Mouse (Mus musculus): ENCODE results near the gene Olfr700. TPM values are rescaled to one million over a fixed set of nuclear protein-coding genes. Genes with fewer than 3 reads are reported as not detected.

Gene Olfr700
- not detected for polyA plus RNA-seq (2015; fragmentation: Illumina TruSeq; extraction: RNeasy Lipid Tissue Mini Kit (QIAGEN cat#74804); ENCODE audit: low read depth, low replicate concordance)

DNA sequence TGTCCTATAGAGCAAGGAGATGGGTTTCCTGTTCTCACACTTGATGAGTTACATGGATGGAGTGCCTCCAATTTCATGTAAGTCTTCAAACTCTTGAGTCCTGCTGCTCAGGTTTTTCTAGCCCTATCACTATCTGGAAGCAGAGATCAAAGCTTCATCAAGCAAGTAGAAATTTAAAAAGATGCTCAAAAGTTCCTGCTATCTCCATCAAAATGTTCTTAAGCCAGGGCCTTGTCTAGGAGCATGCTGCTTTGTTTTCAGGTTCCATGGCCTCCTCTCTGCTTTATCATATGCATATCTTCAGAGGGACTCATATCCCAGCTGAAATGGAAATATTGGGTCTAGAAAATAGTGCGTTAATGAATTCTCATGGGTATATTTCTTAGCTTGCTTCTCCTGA lies at the start of gene Olfr700:
Gene Olfr700, minus strand, starts transcription at position 101 of the 400 bp plus-strand sequence.

DNA sequence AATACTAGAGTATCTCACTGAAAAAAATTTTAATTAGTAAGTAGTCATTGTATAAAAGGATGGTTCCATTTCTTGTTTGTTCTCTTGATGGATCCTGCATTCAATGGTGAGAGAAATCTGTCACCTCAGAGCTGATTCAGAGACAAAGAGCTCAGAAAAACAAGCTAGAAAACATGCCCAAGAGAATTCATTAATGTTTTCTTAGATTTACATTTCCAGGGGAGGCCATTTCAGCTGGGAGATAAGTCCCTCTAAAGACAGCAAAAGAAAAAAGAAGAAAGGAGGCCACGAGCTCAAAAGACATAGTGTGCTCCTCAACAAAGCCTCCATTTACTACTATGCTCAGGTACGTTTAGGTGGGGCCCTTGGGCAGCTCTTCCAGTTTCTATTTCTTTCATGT lies 34.4 kb upstream of the Olfr700 start, which contains the start of gene Olfr703:
Gene Olfr703, plus strand, starts transcription at position 301 of the 400 bp plus-strand sequence.

GRCm38 (mm10) chr7:106833793-106834192 lies 25.2 kb upstream of the Olfr700 start, which contains the start of gene Olfr702:
Gene Olfr702 (minus strand): TSS chr7:106833893.

GRCm38 (mm10) chr7:106813829-106814228 lies 5.2 kb upstream of the Olfr700 start, which contains the start of gene Olfr701:
Gene Olfr701 (plus strand): TSS chr7:106814129.

GRCm38 (mm10) chr7:106793098-106793497 lies 15.5 kb downstream of the Olfr700 start, which contains the start of gene Olfr699:
Gene Olfr699 (minus strand): TSS chr7:106793198.

Other genes with a start within 250 kb of the Olfr700 start
- not detected for gene Olfr693, start 128.2 kb downstream of the Olfr700 start, polyA plus RNA-seq (2015; fragmentation: Illumina TruSeq; extraction: RNeasy Lipid Tissue Mini Kit (QIAGEN cat#74804); ENCODE audit: low read depth, low replicate concordance)
- not detected for gene Olfr694, start 117.0 kb downstream of the Olfr700 start, polyA plus RNA-seq (2015; fragmentation: Illumina TruSeq; extraction: RNeasy Lipid Tissue Mini Kit (QIAGEN cat#74804); ENCODE audit: low read depth, low replicate concordance)
- gene Olfr695, start 92.4 kb downstream of the Olfr700 start, polyA plus RNA-seq (2015; fragmentation: Illumina TruSeq; extraction: RNeasy Lipid Tissue Mini Kit (QIAGEN cat#74804); ENCODE audit: low read depth, low replicate concordance) = not detected
- gene Olfr697, start 66.4 kb downstream of the Olfr700 start, polyA plus RNA-seq (2015; fragmentation: Illumina TruSeq; extraction: RNeasy Lipid Tissue Mini Kit (QIAGEN cat#74804); ENCODE audit: low read depth, low replicate concordance) = not detected
- not detected for gene Olfr698, start 53.4 kb downstream of the Olfr700 start, polyA plus RNA-seq (2015; fragmentation: Illumina TruSeq; extraction: RNeasy Lipid Tissue Mini Kit (QIAGEN cat#74804); ENCODE audit: low read depth, low replicate concordance)
- gene Olfr699, start 15.6 kb downstream of the Olfr700 start, polyA plus RNA-seq (2015; fragmentation: Illumina TruSeq; extraction: RNeasy Lipid Tissue Mini Kit (QIAGEN cat#74804); ENCODE audit: low read depth, low replicate concordance) = not detected
- not detected for gene Olfr701, start 5.3 kb upstream of the Olfr700 start, polyA plus RNA-seq (2015; fragmentation: Illumina TruSeq; extraction: RNeasy Lipid Tissue Mini Kit (QIAGEN cat#74804); ENCODE audit: low read depth, low replicate concordance)
- not detected for gene Olfr702, start 25.1 kb upstream of the Olfr700 start, polyA plus RNA-seq (2015; fragmentation: Illumina TruSeq; extraction: RNeasy Lipid Tissue Mini Kit (QIAGEN cat#74804); ENCODE audit: low read depth, low replicate concordance)
- not detected for gene Olfr703, start 34.5 kb upstream of the Olfr700 start, polyA plus RNA-seq (2015; fragmentation: Illumina TruSeq; extraction: RNeasy Lipid Tissue Mini Kit (QIAGEN cat#74804); ENCODE audit: low read depth, low replicate concordance)
- gene Olfr704, start 54.4 kb upstream of the Olfr700 start, polyA plus RNA-seq (2015; fragmentation: Illumina TruSeq; extraction: RNeasy Lipid Tissue Mini Kit (QIAGEN cat#74804); ENCODE audit: low read depth, low replicate concordance) = not detected
- not detected for gene Olfr705, start 68.1 kb upstream of the Olfr700 start, polyA plus RNA-seq (2015; fragmentation: Illumina TruSeq; extraction: RNeasy Lipid Tissue Mini Kit (QIAGEN cat#74804); ENCODE audit: low read depth, low replicate concordance)
- not detected for gene Olfr706, start 79.3 kb upstream of the Olfr700 start, polyA plus RNA-seq (2015; fragmentation: Illumina TruSeq; extraction: RNeasy Lipid Tissue Mini Kit (QIAGEN cat#74804); ENCODE audit: low read depth, low replicate concordance)
- not detected for gene Olfr707, start 92.4 kb upstream of the Olfr700 start, polyA plus RNA-seq (2015; fragmentation: Illumina TruSeq; extraction: RNeasy Lipid Tissue Mini Kit (QIAGEN cat#74804); ENCODE audit: low read depth, low replicate concordance)
- not detected for gene Olfr1532-ps1, start 99.2 kb upstream of the Olfr700 start, polyA plus RNA-seq (2015; fragmentation: Illumina TruSeq; extraction: RNeasy Lipid Tissue Mini Kit (QIAGEN cat#74804); ENCODE audit: low read depth, low replicate concordance)
- gene Olfr709-ps1, start 123.4 kb upstream of the Olfr700 start, polyA plus RNA-seq (2015; fragmentation: Illumina TruSeq; extraction: RNeasy Lipid Tissue Mini Kit (QIAGEN cat#74804); ENCODE audit: low read depth, low replicate concordance) = not detected
- gene Olfr710, start 139.5 kb upstream of the Olfr700 start, polyA plus RNA-seq (2015; fragmentation: Illumina TruSeq; extraction: RNeasy Lipid Tissue Mini Kit (QIAGEN cat#74804); ENCODE audit: low read depth, low replicate concordance) = not detected
- not detected for gene Olfr6, start 155.1 kb upstream of the Olfr700 start, polyA plus RNA-seq (2015; fragmentation: Illumina TruSeq; extraction: RNeasy Lipid Tissue Mini Kit (QIAGEN cat#74804); ENCODE audit: low read depth, low replicate concordance)
- not detected for gene Olfr711, start 166.6 kb upstream of the Olfr700 start, polyA plus RNA-seq (2015; fragmentation: Illumina TruSeq; extraction: RNeasy Lipid Tissue Mini Kit (QIAGEN cat#74804); ENCODE audit: low read depth, low replicate concordance)
- gene Olfr2, start 197.2 kb upstream of the Olfr700 start, polyA plus RNA-seq (2015; fragmentation: Illumina TruSeq; extraction: RNeasy Lipid Tissue Mini Kit (QIAGEN cat#74804); ENCODE audit: low read depth, low replicate concordance) = not detected
- not detected for gene Olfr713, start 222.3 kb upstream of the Olfr700 start, polyA plus RNA-seq (2015; fragmentation: Illumina TruSeq; extraction: RNeasy Lipid Tissue Mini Kit (QIAGEN cat#74804); ENCODE audit: low read depth, low replicate concordance)

Data from brain, adult 10 weeks (tissue).